Comparison of ENCODE assay signal across 10 mouse cellular contexts in genomic region chr3:34642498-34642941, GRCm38 (mm10). TPM values are rescaled to one million over a fixed set of nuclear protein-coding genes. Genes with fewer than 3 reads are reported as not detected.
DNase-seq lines count a peak whose midpoint lies in the region; ATAC-seq lines count a peak whose summit lies in the region.
"Had no signal": no experiment of that assay in that cellular context is flagged by ENCODE, and none has a peak within 500 bp of the region (broad histone marks: within the 10 kb centered on the region; RNA-seq: fewer than 3 reads in every experiment).

No protein-coding gene starts in this region.

- no peaks in the 10 kb centered on the region for H3K36me3 ChIP-seq in heart, embryonic 12.5 days
- no peaks in the 10 kb centered on the region for H3K36me3 ChIP-seq in hindbrain, embryonic 13.5 days
- H3K36me3 ChIP-seq in neural tube, embryonic 14.5 days (ENCODE audit: control insufficient read depth, insufficient read depth, low read length) = no peaks in the 10 kb centered on the region

- H3K4me3 ChIP-seq in heart, embryonic 12.5 days = peak overlapping the region; percentile 41
- H3K4me3 ChIP-seq in hindbrain, embryonic 13.5 days = peak overlapping the region; percentile 37
- peak overlapping the region; percentile 18 for H3K4me3 ChIP-seq in neural tube, embryonic 14.5 days (ENCODE audit: low read depth, low read length)

- H3K9me3 ChIP-seq in heart, embryonic 12.5 days (replicated peaks) = no peaks in the 10 kb centered on the region
- H3K9me3 ChIP-seq in hindbrain, embryonic 13.5 days = no peaks in the 10 kb centered on the region
- H3K9me3 ChIP-seq in neural tube, embryonic 14.5 days (ENCODE audit: control insufficient read depth, low read length) = no peaks in the 10 kb centered on the region

- peak overlapping the region; percentile 67 for H3K4me2 ChIP-seq in heart, embryonic 12.5 days
- H3K4me2 ChIP-seq in hindbrain, embryonic 13.5 days = peak overlapping the region; percentile 60
- H3K4me2 ChIP-seq in neural tube, embryonic 14.5 days (ENCODE audit: low read depth, low read length) = peak overlapping the region; percentile 52

- 0% methylated on average over 20 of the region's 20 CpGs for WGBS in heart, embryonic 12.5 days
- under 1% methylated on average over 17 of the region's 20 CpGs for WGBS in hindbrain, embryonic 13.5 days
- under 1% methylated on average over 20 of the region's 20 CpGs for WGBS in neural tube, embryonic 14.5 days

- ATAC-seq in heart, embryonic 12.5 days (ENCODE audit: insufficient number of reproducible peaks, low FRiP score) = no peak
- ATAC-seq in hindbrain, embryonic 13.5 days (ENCODE audit: low FRiP score) = peak; percentile 60
- ATAC-seq in neural tube, embryonic 14.5 days (ENCODE audit: low read depth) = peak; percentile 68

- intact Hi-C loops in heart, postnatal 36 days (cut with DNase I) = loop anchor here (5.0 kb wide), 1 partner anchor 685 kb away; no protein-coding TSS in a partner anchor

- no peak for DNase-seq in heart, postnatal 36 days
- peak; percentile 34 to 65 for DNase-seq in cerebellum, postnatal 25 days
- peak; percentile 47 to 72 for DNase-seq in left cerebral cortex, adult 18-20 months (ENCODE audit: low spot score in 2 of 2)
- no peak for DNase-seq in urinary bladder, postnatal 36 days (ENCODE audit: low spot score in 2 of 2)
- DNase-seq in gastrocnemius, postnatal 4 days (ENCODE audit: low spot score in 2 of 2) = no peak

- H3K9ac ChIP-seq in heart, embryonic 12.5 days = no peak overlapping the region
- H3K9ac ChIP-seq in hindbrain, embryonic 13.5 days = peak overlapping the region; percentile 69
- H3K9ac ChIP-seq in neural tube, embryonic 14.5 days (replicated peaks; ENCODE audit: low read depth, low read length) = peak overlapping the region; percentile 41

- H3K27ac ChIP-seq in heart, embryonic 12.5 days (ENCODE audit: poor library complexity, severe bottlenecking) = no peak overlapping the region
- peak overlapping the region; percentile 84 for H3K27ac ChIP-seq in hindbrain, embryonic 13.5 days
- H3K27ac ChIP-seq in neural tube, embryonic 14.5 days (ENCODE audit: low read depth, low read length) = peak overlapping the region; percentile 50

- H3K27me3 ChIP-seq in heart, embryonic 12.5 days (replicated peaks) = peaks cover 83% of the 10 kb centered on the region
- H3K27me3 ChIP-seq in hindbrain, embryonic 13.5 days = peaks cover 69% of the 10 kb centered on the region
- peaks cover 5% of the 10 kb centered on the region for H3K27me3 ChIP-seq in neural tube, embryonic 14.5 days (ENCODE audit: control insufficient read depth, insufficient read depth, low read length)
- H3K27me3 ChIP-seq: CH12.LX had no signal

- H3K4me1 ChIP-seq in heart, embryonic 12.5 days (replicated peaks) = peaks cover 14% of the 10 kb centered on the region
- H3K4me1 ChIP-seq in hindbrain, embryonic 13.5 days (replicated peaks) = peaks cover 47% of the 10 kb centered on the region
- peaks cover 16% of the 10 kb centered on the region; the same call in 1 of the 2 replicates for H3K4me1 ChIP-seq in neural tube, embryonic 14.5 days (ENCODE audit: control insufficient read depth, insufficient read depth, low read length)

RNA-seq across cellular contexts. Expression of gene Sox2, which starts 7.7 kb away (rescaled TPM):
- polyA plus RNA-seq in heart, embryonic 12.5 days (2016; fragmentation: Nextera tagmentation; extraction: Ambion mirVana) = 0.34 and 0.68 TPM in 2 replicates
- total RNA-seq in heart, postnatal 36 days (2021) = under 1 TPM in 1 of 2 experiments, not detected in 1; 0.16 TPM
- polyA plus RNA-seq in hindbrain, embryonic 13.5 days (2015; fragmentation: Nextera tagmentation; extraction: Ambion mirVana) = 16.9 and 19.2 TPM in 2 replicates
- 10 to 100 TPM; 43.8 to 46.5 TPM for total RNA-seq in left cerebral cortex, adult 18-20 months (2021)
- 12.2 and 18.2 TPM in 2 replicates for polyA plus RNA-seq in neural tube, embryonic 14.5 days (2014; fragmentation: Nextera tagmentation; extraction: Ambion mirVana)
- under 1 TPM; 0.47 to 0.74 TPM for total RNA-seq in gastrocnemius, postnatal 4 days (2021)
- total RNA-seq: CH12.LX had no signal
- polyA plus RNA-seq: gonadal fat pad, adult 2 months had no signal

Comparison
In these comparisons a context has a peak if more than half of its experiments do, and no peak if none do; other contexts are left out.
1. DNase-seq: peak in cerebellum, postnatal 25 days (2 of 2) and left cerebral cortex, adult 18-20 months (2 of 2); none in heart, postnatal 36 days (0 of 2), urinary bladder, postnatal 36 days (0 of 2) and gastrocnemius, postnatal 4 days (0 of 2).
2. RNA of gene Sox2, which starts 7.7 kb away (total RNA-seq): 43.8 to 46.5 TPM in left cerebral cortex, adult 18-20 months; 0.47 to 0.74 TPM in gastrocnemius, postnatal 4 days and 0.16 TPM in heart, postnatal 36 days; every median in the first group is over 10 times any median in the second.
3. Peak in every context shown above with its lines, with median percentiles within 50 percentile points of each other: H3K4me2 ChIP-seq and H3K4me3 ChIP-seq.